Mouse (Mus musculus) retina, embryonic 14.5 days (tissue): ENCODE data around the gene Cdk6.
"Not testable (repeated sequence)": the region's sequence is repeated elsewhere in the genome, so short reads cannot be mapped to it uniquely, and the experiment has no call there.

Experiments
- DNase-seq: peaks from one replicate; pipeline ENCODE4 v3.0.0-alpha.2; 2015; ENCODE audit warnings: low spot score

The Cdk6 gene

DNA sequence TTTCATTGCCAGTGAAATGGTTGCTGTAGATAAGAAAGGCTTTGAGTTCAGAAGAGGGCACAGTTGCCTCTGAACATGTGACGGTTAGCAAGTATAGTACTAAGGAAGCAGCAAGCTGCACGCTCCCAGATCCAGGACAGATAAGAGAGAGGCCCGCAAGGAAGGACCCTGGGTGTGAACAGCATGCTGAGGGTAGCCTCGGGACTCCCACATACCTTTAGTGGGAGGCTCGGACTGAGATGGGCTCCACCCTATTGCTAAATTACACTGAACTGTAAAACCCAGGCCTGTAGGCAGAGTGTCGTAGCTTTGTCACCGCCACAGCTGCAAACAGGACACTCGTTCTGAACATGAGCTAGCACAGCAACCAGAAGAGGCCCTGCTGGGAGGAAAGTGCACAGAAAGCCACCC lies 173.6 kb downstream of the Cdk6 start:
- no peak for DNase-seq

GRCm38 (mm10) chr5:3515477-3515876 lies 174.2 kb downstream of the Cdk6 start:
- DNase-seq = no peak

DNA sequence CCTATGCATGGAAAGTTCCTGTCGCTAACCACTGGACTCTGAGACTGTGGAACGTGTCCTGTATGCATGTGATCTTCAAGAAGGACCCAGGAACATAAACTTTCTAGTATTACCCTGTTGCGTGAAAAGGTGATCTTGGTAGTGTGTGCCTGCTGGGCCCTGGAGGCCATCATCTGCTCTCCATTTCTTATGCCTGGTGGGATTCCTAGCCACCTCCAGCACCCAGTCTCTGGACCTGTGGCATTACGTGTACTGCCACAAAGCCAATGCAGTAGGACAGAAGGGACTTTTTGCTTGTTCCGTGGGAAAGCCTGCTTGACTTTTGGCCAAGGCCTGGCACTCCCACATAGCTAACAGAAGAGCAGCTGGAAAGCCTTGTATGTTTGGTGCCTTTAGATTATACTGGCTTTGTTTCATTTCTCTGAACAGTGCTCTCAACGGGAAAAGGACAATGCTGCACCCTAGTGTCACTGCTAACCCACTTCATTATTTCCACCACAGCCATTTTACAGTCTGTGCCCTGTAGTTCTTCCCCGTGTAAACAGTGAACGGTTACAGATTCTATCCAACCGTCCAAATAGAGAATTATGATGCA lies 175.3 kb downstream of the Cdk6 start:
- peak; percentile 49 for DNase-seq

GRCm38 (mm10) chr5:3520493-3521359 lies 179.4 kb downstream of the Cdk6 start:
- no peak for DNase-seq

DNA sequence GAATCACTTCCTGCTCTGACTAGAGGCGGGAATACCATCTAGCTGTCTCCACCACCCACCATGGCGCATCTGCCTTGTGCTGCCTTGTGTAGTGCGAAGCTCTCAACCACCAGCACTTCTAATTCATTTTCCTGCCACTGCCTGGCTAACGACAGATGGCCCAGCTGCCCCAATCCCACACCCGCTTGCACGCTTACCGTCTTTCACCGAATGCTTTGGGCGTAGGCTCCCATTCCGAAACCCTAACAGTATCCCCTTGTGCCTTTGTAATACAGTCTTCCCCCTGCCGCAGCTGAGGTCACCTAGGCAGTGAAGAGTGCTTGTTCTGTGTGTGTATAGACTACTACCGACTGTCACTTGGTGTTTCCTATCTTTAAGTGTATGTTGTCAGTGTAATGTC lies 180.5 kb downstream of the Cdk6 start:
- DNase-seq = no peak

GRCm38 (mm10) chr5:3522826-3523225 lies 181.5 kb downstream of the Cdk6 start:
- no peak for DNase-seq

GRCm38 (mm10) chr5:3527041-3527691 lies 185.9 kb downstream of the Cdk6 start:
- peak; percentile 65 for DNase-seq

DNA sequence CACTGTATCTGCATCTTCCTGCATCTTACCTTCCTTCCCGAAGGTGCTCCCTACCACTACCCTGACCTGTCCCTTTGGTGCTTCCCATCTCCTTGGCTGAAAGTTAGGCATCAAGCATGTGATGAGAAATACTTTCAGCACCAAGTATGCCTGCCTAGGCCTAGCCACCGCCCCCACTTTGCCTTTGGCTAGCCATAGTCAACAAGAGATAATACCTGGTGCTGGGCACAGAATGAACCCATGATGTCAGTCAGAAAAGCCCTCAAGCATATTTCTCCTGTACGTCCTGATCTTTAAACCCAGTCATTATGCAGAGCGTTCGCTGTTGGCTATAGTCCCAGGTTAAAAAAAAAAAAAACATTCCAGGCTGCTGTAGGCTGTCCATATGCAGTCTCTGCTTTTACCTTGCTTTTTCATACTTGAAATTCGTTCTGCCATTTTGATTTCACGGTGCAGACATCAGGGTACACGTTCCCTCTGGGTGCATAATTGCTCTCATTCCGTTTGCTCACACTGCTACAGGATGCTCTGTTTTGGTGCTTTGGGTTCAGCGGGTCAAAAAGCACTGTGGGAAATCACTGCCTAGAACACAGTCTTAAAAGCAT lies 188.4 kb downstream of the Cdk6 start:
- DNase-seq = no peak

DNA sequence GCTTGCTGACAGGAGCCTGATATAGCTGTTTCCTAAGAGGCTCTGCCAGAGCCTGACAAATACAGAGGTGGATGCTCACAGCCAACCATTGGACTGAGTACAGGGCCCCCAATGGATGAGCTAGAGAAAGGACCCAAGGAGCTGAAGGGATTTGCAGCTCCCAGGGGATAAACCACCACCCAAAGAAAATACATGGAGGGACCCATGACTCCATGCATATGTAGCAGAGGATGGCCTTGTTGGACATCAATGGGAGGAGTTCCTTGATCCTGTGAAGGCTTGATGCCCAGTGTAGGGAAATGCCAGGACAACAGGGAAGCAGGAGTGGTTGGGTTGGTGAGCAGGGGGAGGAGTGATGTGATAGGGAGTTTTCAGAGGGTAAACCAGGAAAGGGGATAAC lies 190.8 kb downstream of the Cdk6 start:
- not testable (repeated sequence) for DNase-seq

- DNase-seq = no peak
These were observed 195.4 kb downstream of the Cdk6 start for GRCm38 (mm10) chr5:3536592-3537212.

DNA sequence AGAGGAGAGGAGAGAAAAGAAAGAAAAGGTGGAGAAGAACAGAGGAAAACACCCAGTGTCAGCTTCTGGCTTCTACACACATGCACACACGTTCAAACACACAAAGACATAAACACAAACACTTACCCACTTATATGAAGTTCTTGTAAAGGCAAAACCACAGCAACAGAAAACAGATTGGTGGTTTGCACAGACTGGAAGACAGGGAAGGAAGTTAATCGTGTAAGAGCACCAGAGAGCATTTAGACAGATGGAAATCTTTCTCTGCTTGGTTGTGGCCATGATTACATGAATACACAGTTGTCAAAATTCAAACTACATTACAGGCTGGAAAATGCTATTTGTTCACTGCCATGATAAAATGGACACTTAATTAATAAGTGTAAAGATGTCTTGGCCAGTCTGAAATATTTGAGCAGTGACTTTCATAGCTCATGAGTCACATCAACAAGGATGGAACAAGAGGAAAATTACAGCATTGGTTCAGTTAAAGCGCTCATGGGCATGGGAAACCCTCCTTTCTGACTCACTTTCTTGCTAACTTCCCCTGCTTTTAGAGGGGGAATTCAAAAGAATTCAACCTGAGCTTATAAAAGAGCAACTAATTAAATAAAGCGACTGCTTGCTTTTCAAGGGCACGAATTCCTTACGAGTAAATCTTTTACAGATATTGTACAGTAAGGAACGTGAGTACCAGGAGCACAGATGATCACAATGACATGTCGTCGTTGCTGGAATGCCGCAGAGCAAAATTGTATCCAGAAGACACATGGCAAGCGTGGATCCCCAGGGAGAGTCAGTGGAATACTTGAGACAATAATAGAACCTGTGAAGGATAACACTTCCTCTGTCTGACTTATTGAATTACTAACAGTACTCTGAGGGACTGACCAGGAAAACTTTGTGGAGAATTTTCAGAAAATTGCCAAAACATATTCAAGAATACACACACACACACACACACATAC lies 197.5 kb downstream of the Cdk6 start:
- no peak for DNase-seq

DNA sequence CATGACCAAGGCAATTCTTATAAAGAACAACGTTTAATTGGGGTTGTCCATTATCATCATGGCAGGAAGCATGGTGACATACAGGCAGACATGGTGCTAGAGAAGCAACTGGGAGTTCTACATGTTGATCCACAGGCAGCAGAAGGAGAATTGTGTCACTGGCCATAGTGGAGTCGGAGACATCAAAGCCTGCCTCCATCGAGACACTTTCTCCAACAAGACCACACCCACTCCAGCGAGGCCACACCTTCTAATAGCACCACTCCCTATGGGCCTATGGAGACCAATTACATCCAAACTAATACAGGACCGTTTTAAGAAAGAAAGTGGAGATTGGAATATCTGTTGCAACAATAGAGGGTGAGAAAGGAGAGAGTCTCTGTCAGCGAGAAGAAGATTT lies 200.6 kb downstream of the Cdk6 start:
- no peak for DNase-seq

- peak; percentile 97 for DNase-seq
These were observed 202.6 kb downstream of the Cdk6 start, which contains the start of gene Fam133b for GRCm38 (mm10) chr5:3543629-3544479. TSS of gene Fam133b (plus strand) at chr5:3543833.

DNA sequence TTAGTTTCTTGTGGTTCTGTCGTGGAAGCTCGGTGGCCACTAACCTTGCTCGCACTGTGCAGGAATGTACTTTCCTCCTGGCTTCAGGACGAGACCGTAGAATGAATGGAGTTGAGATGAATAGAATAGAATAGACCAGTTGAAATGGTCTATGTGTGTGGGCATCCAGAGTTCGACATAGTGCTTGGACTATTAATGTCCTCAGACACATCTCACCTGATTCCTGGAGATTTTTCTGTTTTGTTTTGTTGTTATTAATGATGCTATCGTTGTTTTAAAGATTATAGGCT lies 203.1 kb downstream of the Cdk6 start:
- no peak for DNase-seq

GRCm38 (mm10) chr5:3546226-3546625 lies 204.9 kb downstream of the Cdk6 start:
- DNase-seq = no peak

GRCm38 (mm10) chr5:3551481-3551880 lies 210.2 kb downstream of the Cdk6 start:
- no peak for DNase-seq

GRCm38 (mm10) chr5:3554198-3554597 lies 212.9 kb downstream of the Cdk6 start:
- no peak for DNase-seq

GRCm38 (mm10) chr5:3571266-3571665 lies 230.0 kb downstream of the Cdk6 start, which contains the start of gene 1700109H08Rik:
TSS of gene 1700109H08Rik (plus strand) at chr5:3571566.
- no peak for DNase-seq

DNA sequence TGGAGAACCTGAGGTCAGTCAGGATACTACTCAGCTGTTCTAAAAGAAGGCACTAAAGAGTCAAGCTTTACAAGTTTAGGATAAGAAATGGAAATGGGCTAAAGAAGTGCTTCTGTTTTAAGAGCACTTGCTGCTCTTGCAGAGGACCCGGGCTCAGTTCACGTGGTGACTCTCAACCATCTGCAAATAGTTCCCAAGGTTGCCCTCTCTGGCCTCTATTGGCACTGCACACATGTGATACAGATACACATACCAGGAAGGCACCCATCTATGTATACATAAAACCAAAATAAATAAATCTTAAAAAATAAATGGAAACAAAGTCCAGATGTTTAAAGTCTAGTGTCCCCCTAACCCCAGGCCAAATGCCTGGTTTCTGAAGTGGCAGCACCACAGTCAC lies 233.5 kb downstream of the Cdk6 start:
- no peak for DNase-seq

DNA sequence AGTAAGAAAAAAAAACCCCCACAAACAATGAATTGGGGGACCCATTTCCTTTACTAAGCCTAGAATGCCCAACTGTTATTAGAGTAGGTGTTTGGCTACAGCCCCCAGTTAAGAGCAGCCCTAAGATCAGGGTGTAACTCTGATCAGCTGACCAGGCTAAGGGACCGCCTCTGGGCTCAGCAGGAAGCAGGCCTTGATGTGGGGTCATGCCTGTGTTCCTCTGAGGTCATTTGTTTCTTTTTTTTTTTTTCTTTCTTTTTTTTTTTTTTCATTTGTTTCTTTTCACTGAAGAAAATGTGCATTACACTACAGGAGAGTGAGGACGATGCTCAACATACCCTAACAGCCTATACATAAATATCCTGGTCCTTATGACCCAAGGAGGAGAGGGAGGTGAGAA lies 236.7 kb downstream of the Cdk6 start:
- no peak for DNase-seq
